Mouse (Mus musculus) CH12.LX (cell line): ENCODE results near the gene Myrip. TPM values are rescaled to one million over a fixed set of nuclear protein-coding genes. Genes with fewer than 3 reads are reported as not detected.
A peak's percentile ranks its signal among the peaks of the same experiment; 100 is the strongest.

Experiments
- DNase-seq: peaks from one replicate; pipeline ENCODE4 v3.0.0-alpha.2; 2013; ENCODE audit errors: extremely low read depth
- H3K27ac ChIP-seq: 2 replicates; pipeline ENCODE4 v1.5.1; 2012; ENCODE audit warnings: low read depth, mild to moderate bottlenecking, control low read depth, moderate library complexity; ENCODE audit not compliant: insufficient read depth
- H3K27me3 ChIP-seq: replicated peaks from 2 replicates; pipeline ENCODE3; 2012; ENCODE audit warnings: inconsistent platforms
- H3K36me3 ChIP-seq, 2 experiments: replicated peaks in 1 of 2; 2 replicates each; pipeline versions ENCODE3 to v1.6.1; 2012; ENCODE audit warnings: inconsistent platforms in 1 of 2, low read length in 1 of 2, mild to moderate bottlenecking in 1 of 2, mixed read lengths in 1 of 2, moderate library complexity in 1 of 2; ENCODE audit not compliant: control insufficient read depth in 1 of 2, insufficient read depth in 1 of 2
- H3K4me1 ChIP-seq, 2 experiments: 2 replicates each; pipeline ENCODE4 v1.6.1; 2012; ENCODE audit warnings: inconsistent platforms in 1 of 2, moderate library complexity in 1 of 2; ENCODE audit not compliant: insufficient read depth in 2 of 2, control insufficient read depth in 1 of 2
- H3K4me2 ChIP-seq: 2 replicates; pipeline ENCODE4 v1.6.1; 2012; ENCODE audit warnings: low read depth, mild to moderate bottlenecking, control low read depth; ENCODE audit not compliant: poor library complexity, insufficient read depth, severe bottlenecking
- H3K4me3 ChIP-seq, 3 experiments: fragments of 150-350 bp in 1 of 3; sonication (generic) in 1 of 3; replicated peaks in 1 of 3; 2 replicates each; pipeline versions ENCODE3 to v1.5.1; 2011 to 2012; ENCODE audit warnings: low read depth in 2 of 3, low read length in 2 of 3, mild to moderate bottlenecking in 2 of 3, moderate library complexity in 2 of 3, control low read depth in 1 of 3, improper control_type of control experiment in 1 of 3, inconsistent platforms in 1 of 3, mixed read lengths in 1 of 3; ENCODE audit not compliant: poor library complexity in 1 of 3
- H3K79me2 ChIP-seq: replicated peaks from 2 replicates; pipeline ENCODE4 v1.6.1; 2012; ENCODE audit warnings: mild to moderate bottlenecking, moderate library complexity; ENCODE audit not compliant: control insufficient read depth, poor library complexity, insufficient read depth, severe bottlenecking; ENCODE audit errors: extremely low read depth
- H3K9ac ChIP-seq: 2 replicates; pipeline ENCODE4 v1.6.1; 2012; ENCODE audit warnings: low read depth, mild to moderate bottlenecking, control low read depth, moderate library complexity; ENCODE audit not compliant: insufficient read depth
- H3K9me3 ChIP-seq: replicated peaks from 2 replicates; pipeline ENCODE3; 2012; ENCODE audit warnings: low read length, inconsistent platforms, mixed read lengths
- BHLHE40 ChIP-seq: IDR thresholded peaks from 2 replicates; pipeline ENCODE4 v1.6.1; 2011; ENCODE audit warnings: mild to moderate bottlenecking, low read depth, low read length, improper control_type of control experiment
- CTCF ChIP-seq, 2 experiments: IDR thresholded peaks in 1 of 2; conservative IDR thresholded peaks in 1 of 2; 2 replicates each; pipeline ENCODE4 v1.5.1; 2011 to 2012; ENCODE audit warnings: low read depth in 2 of 2, low read length in 2 of 2, improper control_type of control experiment in 1 of 2, inconsistent platforms in 1 of 2, mild to moderate bottlenecking in 1 of 2, moderate library complexity in 1 of 2
- E2F4 ChIP-seq: IDR thresholded peaks from 2 replicates; pipeline ENCODE4 v1.6.1; 2011; ENCODE audit warnings: low read depth, low read length, improper control_type of control experiment; ENCODE audit not compliant: insufficient replicate concordance
- ELF1 ChIP-seq: IDR thresholded peaks from 2 replicates; pipeline ENCODE4 v1.6.1; 2014; ENCODE audit warnings: low read depth, mild to moderate bottlenecking, inconsistent platforms, low read length, improper control_type of control experiment
- EP300 ChIP-seq: IDR thresholded peaks from 2 replicates; pipeline ENCODE4 v1.6.1; 2011; ENCODE audit warnings: low read length, improper control_type of control experiment
- GABPA ChIP-seq: IDR thresholded peaks from 2 replicates; pipeline ENCODE4 v1.6.1; 2012; ENCODE audit warnings: low read depth, low read length, improper control_type of control experiment, inconsistent platforms; ENCODE audit not compliant: insufficient replicate concordance
- HCFC1 ChIP-seq: IDR thresholded peaks from 2 replicates; pipeline ENCODE4 v1.6.1; 2012; ENCODE audit warnings: low read depth, mild to moderate bottlenecking, inconsistent platforms, low read length, improper control_type of control experiment
- JUND ChIP-seq: conservative IDR thresholded peaks from 2 replicates; pipeline ENCODE4 v1.6.1; 2011; ENCODE audit warnings: low read depth, low read length, improper control_type of control experiment
- MAX ChIP-seq: IDR thresholded peaks from 2 replicates; pipeline ENCODE4 v1.6.1; 2011; ENCODE audit warnings: low read length, improper control_type of control experiment
- MYC ChIP-seq: IDR thresholded peaks from 2 replicates; pipeline ENCODE4 v1.6.1; 2011; ENCODE audit warnings: low read depth, mild to moderate bottlenecking, improper control_type of control experiment, low read length
- NELFE ChIP-seq: IDR thresholded peaks from 2 replicates; pipeline ENCODE4 v1.6.1; 2011; ENCODE audit warnings: low read depth, low read length, improper control_type of control experiment
- POLR2A ChIP-seq: IDR thresholded peaks from 2 replicates; pipeline ENCODE4 v1.6.1; 2011; ENCODE audit warnings: low read depth, mild to moderate bottlenecking, improper control_type of control experiment, low read length
- POLR2AphosphoS2 ChIP-seq: IDR thresholded peaks from 2 replicates; pipeline ENCODE4 v1.6.1; 2011; ENCODE audit warnings: low read depth, low read length, improper control_type of control experiment
- RAD21 ChIP-seq: IDR thresholded peaks from 2 replicates; pipeline ENCODE4 v1.6.1; 2011; ENCODE audit warnings: low read depth, mild to moderate bottlenecking, low read length, improper control_type of control experiment, moderate library complexity
- RCOR1 ChIP-seq: conservative IDR thresholded peaks from 2 replicates; pipeline ENCODE4 v1.6.1; 2012; ENCODE audit warnings: low read depth, mild to moderate bottlenecking, inconsistent platforms, low read length, improper control_type of control experiment
- SMC3 ChIP-seq: IDR thresholded peaks from 2 replicates; pipeline ENCODE4 v1.6.1; 2011; ENCODE audit warnings: low read depth, low read length, improper control_type of control experiment
- UBTF ChIP-seq: IDR thresholded peaks from 2 replicates; pipeline ENCODE4 v1.6.1; 2012; ENCODE audit warnings: low read depth, mild to moderate bottlenecking, inconsistent platforms, low read length, improper control_type of control experiment, moderate library complexity
- USF1 ChIP-seq: IDR thresholded peaks from 2 replicates; pipeline ENCODE4 v1.6.1; 2014; ENCODE audit warnings: low read depth, mild to moderate bottlenecking, inconsistent platforms, low read length, improper control_type of control experiment
- USF2 ChIP-seq: conservative IDR thresholded peaks from 2 replicates; pipeline ENCODE4 v1.6.1; 2011; ENCODE audit warnings: low read depth, low read length, improper control_type of control experiment
- ZC3H11A ChIP-seq: IDR thresholded peaks from 2 replicates; pipeline ENCODE4 v1.6.1; 2012; ENCODE audit warnings: low read depth, mild to moderate bottlenecking, inconsistent platforms, low read length, improper control_type of control experiment
- ZKSCAN1 ChIP-seq: IDR thresholded peaks from 2 replicates; pipeline ENCODE4 v1.6.1; 2012; ENCODE audit warnings: low read depth, inconsistent platforms, low read length, improper control_type of control experiment, borderline replicate concordance
- dilution Hi-C: fragments of 300-500 bp; cut with MboI; formaldehyde crosslinking; loops from 2 replicates; pipeline ENCODE4 v1.14.3; 2020; ENCODE audit warnings: low sequenced_read_pairs; ENCODE audit not compliant: extremely low pct_unique_long_range_greater_than_20kb, extremely low pct_ligation_motif_present
- in situ Hi-C: fragments of 300-500 bp; cut with MboI; formaldehyde crosslinking; loops from 3 replicates; pipeline ENCODE4 v1.14.3; 2019; ENCODE audit warnings: low sequenced_read_pairs, low pct_ligation_motif_present, low pct_unique_long_range_greater_than_20kb, mixed read lengths
- polyA plus RNA-seq: library from polyadenylated mRNA; unstranded; fragments of >175 nt; gene quantifications from 2 replicates; pipeline ENCODE4 v1.2.1, GENCODE M21; 2012; ENCODE audit warnings: low read depth; ENCODE audit not compliant: insufficient read length
- total RNA-seq, 2 experiments: library from RNA; depleted of rRNA; stranded (reverse); fragments of 300-350 nt in 1 of 2; fragments of >200 nt in 1 of 2; gene quantifications; 2 replicates each; pipeline ENCODE4 v1.2.3; 2012 to 2014

Myrip gene
- total and polyA plus RNA-seq, 3 experiments, result not detected

GRCm38 (mm10) chr9:120428181-120428580 lies 126.9 kb downstream of the Myrip start:
- dilution Hi-C loops, result no loop called here
- DNase-seq, result no peak
- in situ Hi-C loops, result loop anchor here (10.0 kb wide), 1 partner anchor 47 kb away; no protein-coding TSS in a partner anchor
- no peaks in the 10 kb centered on the region for H3K9me3 ChIP-seq
- H3K4me1 ChIP-seq, result peaks cover 0 to 2% of the 10 kb centered on the region in 2 experiments; a peak in 1 of 4 replicates
- no peak overlapping the region for H3K4me2 ChIP-seq
- H3K9ac ChIP-seq, result no peak overlapping the region
- no peaks in the 10 kb centered on the region for H3K36me3 ChIP-seq
- no peak overlapping the region for H3K4me3 ChIP-seq
- TF ChIP-seq USF1, result no peak
- no peak for TF ChIP-seq RCOR1
- no peak for TF ChIP-seq JUND
- no peak for TF ChIP-seq E2F4
- TF ChIP-seq EP300, result no peak
- TF ChIP-seq POLR2A, result no peak
- TF ChIP-seq BHLHE40, result no peak
- no peak for TF ChIP-seq HCFC1
- TF ChIP-seq MAX, result no peak
- no peak for TF ChIP-seq UBTF
- TF ChIP-seq POLR2AphosphoS2, result no peak
- TF ChIP-seq ZKSCAN1, result no peak
- no peak for TF ChIP-seq GABPA
- TF ChIP-seq SMC3, result no peak
- no peak for TF ChIP-seq ELF1
- TF ChIP-seq USF2, result no peak
- no peak for TF ChIP-seq MYC
- no peak overlapping the region for H3K27ac ChIP-seq
- H3K79me2 ChIP-seq, result no peaks in the 10 kb centered on the region
- H3K27me3 ChIP-seq, result peaks cover 16% of the 10 kb centered on the region

GRCm38 (mm10) chr9:120433747-120434146 lies 132.4 kb downstream of the Myrip start:
- Histone ChIP-seq H3K9me3 (peaks cover 4% of the 10 kb centered on the region), H3K27ac (no peak overlapping the region), H3K36me3 (no peaks in the 10 kb centered on the region), H3K4me2 (no peak overlapping the region), H3K27me3 (peaks cover 14% of the 10 kb centered on the region), H3K79me2 (no peaks in the 10 kb centered on the region), H3K4me1 (no peaks in the 10 kb centered on the region), H3K4me3 (no peak overlapping the region), H3K9ac (no peak overlapping the region)
- in situ Hi-C loops (loop anchor here (5.0 kb wide), 1 partner anchor 64 kb away; no protein-coding TSS in a partner anchor), dilution Hi-C loops (no loop called here)
- peak; percentile 79 for DNase-seq
- peak; percentile 97 for TF ChIP-seq RAD21
- TF ChIP-seq ZC3H11A, result peak; percentile 78
- peak; percentile 20; the same call in 1 of the 2 replicates for TF ChIP-seq NELFE
- TF ChIP-seq USF1, result no peak
- TF ChIP-seq CTCF (conservative IDR thresholded peaks at IDR 0.05 in 1 of 2, IDR thresholded peaks at IDR 0.05 in 1 of 2; ENCODE audit: low read depth in 2 of 2, low read length in 2 of 2), result peak; percentile 97 to 98
- TF ChIP-seq SMC3, result peak; percentile 97
